Mouse (Mus musculus): ENCODE data around the gene Polr3c. TPM values are rescaled to one million over a fixed set of nuclear protein-coding genes. Genes with fewer than 3 reads are reported as not detected.

Gene Polr3c
- polyA plus RNA-seq, 1 experiment from 2014 or later, result 21.3 TPM

GRCm38 (mm10) chr3:96737013-96737740 is 9.7 kb upstream of the Polr3c start:
- Histone ChIP-seq H3K27me3 (no peaks in the 10 kb centered on the region), H3K27ac (replicated peaks) (no peak overlapping the region), H3K4me2 (no peak overlapping the region), H3K36me3 (replicated peaks) (no peaks in the 10 kb centered on the region), H3K4me1 (replicated peaks) (peaks cover 19% of the 10 kb centered on the region), H3K9me3 (replicated peaks) (no peaks in the 10 kb centered on the region), H3K4me3 (replicated peaks) (no peak overlapping the region), H3K9ac (no peak overlapping the region)
- ATAC-seq (ENCODE audit: insufficient read depth), result no peak
- 39% methylated on average over 1 of the region's 1 CpGs for WGBS (ENCODE audit: insufficient replicate concordance)

- 71% methylated on average over 2 of the region's 2 CpGs for WGBS (ENCODE audit: insufficient replicate concordance)
- no peaks in the 10 kb centered on the region for H3K9me3 ChIP-seq (replicated peaks)
- no peaks in the 10 kb centered on the region for H3K27me3 ChIP-seq
- H3K4me3 ChIP-seq (replicated peaks), result no peak overlapping the region
- no peak for ATAC-seq (ENCODE audit: insufficient read depth)
- no peak overlapping the region for H3K4me2 ChIP-seq
- no peak overlapping the region for H3K27ac ChIP-seq (replicated peaks)
- no peak overlapping the region for H3K9ac ChIP-seq
- peaks cover 24% of the 10 kb centered on the region for H3K4me1 ChIP-seq (replicated peaks)
- no peaks in the 10 kb centered on the region for H3K36me3 ChIP-seq (replicated peaks)
These were observed 7.8 kb upstream of the Polr3c start for GRCm38 (mm10) chr3:96735200-96735599.

- ATAC-seq (ENCODE audit: insufficient read depth), result no peak
These were observed 6.6 kb upstream of the Polr3c start for GRCm38 (mm10) chr3:96733984-96734383.

GRCm38 (mm10) chr3:96730785-96731184 is 3.4 kb upstream of the Polr3c start:
- no peaks in the 10 kb centered on the region for H3K9me3 ChIP-seq (replicated peaks)
- no peak overlapping the region for H3K4me2 ChIP-seq
- H3K4me3 ChIP-seq (replicated peaks), result no peak overlapping the region
- H3K27me3 ChIP-seq, result no peaks in the 10 kb centered on the region
- peaks cover 39% of the 10 kb centered on the region for H3K4me1 ChIP-seq (replicated peaks)
- no peak overlapping the region for H3K9ac ChIP-seq
- no peak for ATAC-seq (ENCODE audit: insufficient read depth)
- no peak overlapping the region for H3K27ac ChIP-seq (replicated peaks)
- H3K36me3 ChIP-seq (replicated peaks), result no peaks in the 10 kb centered on the region
- WGBS (ENCODE audit: insufficient replicate concordance), result 39% methylated on average over 5 of the region's 5 CpGs

More at GRCm38 (mm10) chr3:96733984-96734383, 6.6 kb upstream of the Polr3c start:
- 74% methylated on average over 1 of the region's 1 CpGs for WGBS (ENCODE audit: insufficient replicate concordance)
- Histone ChIP-seq H3K4me1 (replicated peaks) (peaks cover 36% of the 10 kb centered on the region), H3K4me3 (replicated peaks) (no peak overlapping the region), H3K4me2 (no peak overlapping the region), H3K9ac (no peak overlapping the region), H3K9me3 (replicated peaks) (no peaks in the 10 kb centered on the region), H3K36me3 (replicated peaks) (no peaks in the 10 kb centered on the region), H3K27ac (replicated peaks) (no peak overlapping the region), H3K27me3 (no peaks in the 10 kb centered on the region)

- no peak for ATAC-seq (ENCODE audit: insufficient read depth)
- Histone ChIP-seq H3K9ac (no peak overlapping the region), H3K9me3 (replicated peaks) (no peaks in the 10 kb centered on the region), H3K27me3 (no peaks in the 10 kb centered on the region), H3K4me2 (peak overlapping the region; percentile 81; the same call in 1 of the 2 replicates), H3K4me1 (replicated peaks) (peaks cover 41% of the 10 kb centered on the region), H3K27ac (replicated peaks) (no peak overlapping the region), H3K4me3 (replicated peaks) (peak overlapping the region; percentile 93; the same call in 1 of the 2 replicates), H3K36me3 (replicated peaks) (no peaks in the 10 kb centered on the region)
- 39% methylated on average over 3 of the region's 3 CpGs for WGBS (ENCODE audit: insufficient replicate concordance)
These were observed 2.0 kb upstream of the Polr3c start for GRCm38 (mm10) chr3:96729403-96729784.

GRCm38 (mm10) chr3:96728634-96729402 is 1.4 kb upstream of the Polr3c start:
- peak overlapping the region; percentile 88 for H3K27ac ChIP-seq (replicated peaks)
- peak overlapping the region; percentile 94 for H3K9ac ChIP-seq
- no peak for ATAC-seq (ENCODE audit: insufficient read depth)
- H3K4me1 ChIP-seq (replicated peaks), result peaks cover 36% of the 10 kb centered on the region
- H3K27me3 ChIP-seq, result no peaks in the 10 kb centered on the region
- no peaks in the 10 kb centered on the region for H3K9me3 ChIP-seq (replicated peaks)
- peak overlapping the region; percentile 81 for H3K4me2 ChIP-seq
- WGBS (ENCODE audit: insufficient replicate concordance), result 54% methylated on average over 7 of the region's 7 CpGs
- peak overlapping the region; percentile 93 for H3K4me3 ChIP-seq (replicated peaks)
- H3K36me3 ChIP-seq (replicated peaks), result peaks cover under 1% of the 10 kb centered on the region

GRCm38 (mm10) chr3:96727828-96728633 is 603 bp upstream of the Polr3c start:
- WGBS (ENCODE audit: insufficient replicate concordance), result under 1% methylated on average over 42 of the region's 42 CpGs

GRCm38 (mm10) chr3:96719173-96719572 is 8.3 kb downstream of the Polr3c start:
- peaks cover 78% of the 10 kb centered on the region for H3K36me3 ChIP-seq (replicated peaks)
- 58% methylated on average over 14 of the region's 14 CpGs for WGBS (ENCODE audit: insufficient replicate concordance)
- H3K9me3 ChIP-seq (replicated peaks), result no peaks in the 10 kb centered on the region
- no peak overlapping the region for H3K27ac ChIP-seq (replicated peaks)
- no peak for ATAC-seq (ENCODE audit: insufficient read depth)
- peaks cover 19% of the 10 kb centered on the region for H3K4me1 ChIP-seq (replicated peaks)
- no peak overlapping the region for H3K4me2 ChIP-seq
- H3K27me3 ChIP-seq, result no peaks in the 10 kb centered on the region
- H3K9ac ChIP-seq, result no peak overlapping the region
- no peak overlapping the region for H3K4me3 ChIP-seq (replicated peaks)

More at GRCm38 (mm10) chr3:96727828-96728633, 603 bp upstream of the Polr3c start:
- no peaks in the 10 kb centered on the region for H3K9me3 ChIP-seq (replicated peaks)
- no peaks in the 10 kb centered on the region for H3K27me3 ChIP-seq
- peak overlapping the region; percentile 93 for H3K4me3 ChIP-seq (replicated peaks)
- peaks cover 39% of the 10 kb centered on the region for H3K4me1 ChIP-seq (replicated peaks)
- peak; percentile 35; the same call in 1 of the 2 replicates for ATAC-seq (ENCODE audit: insufficient read depth)
- peak overlapping the region; percentile 88 for H3K27ac ChIP-seq (replicated peaks)
- peak overlapping the region; percentile 81 for H3K4me2 ChIP-seq
- H3K36me3 ChIP-seq (replicated peaks), result peaks cover 9% of the 10 kb centered on the region
- peak overlapping the region; percentile 94 for H3K9ac ChIP-seq

- Histone ChIP-seq H3K9me3 (replicated peaks) (no peaks in the 10 kb centered on the region), H3K4me1 (replicated peaks) (peaks cover 5% of the 10 kb centered on the region; the same call in 1 of the 2 replicates), H3K4me3 (replicated peaks) (no peak overlapping the region), H3K27ac (replicated peaks) (peak overlapping the region; percentile 53; the same call in 1 of the 2 replicates), H3K27me3 (no peaks in the 10 kb centered on the region), H3K36me3 (replicated peaks) (peaks cover 80% of the 10 kb centered on the region), H3K9ac (no peak overlapping the region), H3K4me2 (no peak overlapping the region)
- ATAC-seq (ENCODE audit: insufficient read depth), result no peak
- WGBS (ENCODE audit: insufficient replicate concordance), result 28% methylated on average over 2 of the region's 2 CpGs
These were observed 11.6 kb downstream of the Polr3c start for GRCm38 (mm10) chr3:96715854-96716253.

GRCm38 (mm10) chr3:96714286-96714685 is 13.1 kb downstream of the Polr3c start:
- Histone ChIP-seq H3K27me3 (no peaks in the 10 kb centered on the region), H3K9ac (no peak overlapping the region), H3K9me3 (replicated peaks) (no peaks in the 10 kb centered on the region), H3K4me1 (replicated peaks) (peaks cover 5% of the 10 kb centered on the region; the same call in 1 of the 2 replicates), H3K4me2 (no peak overlapping the region), H3K27ac (replicated peaks) (no peak overlapping the region), H3K4me3 (replicated peaks) (no peak overlapping the region), H3K36me3 (replicated peaks) (peaks cover 84% of the 10 kb centered on the region)
- 71% methylated on average over 5 of the region's 5 CpGs for WGBS (ENCODE audit: insufficient replicate concordance)
- ATAC-seq (ENCODE audit: insufficient read depth), result no peak
